Mouse (Mus musculus): ENCODE measurements around the gene Cmtm1.

DNA sequence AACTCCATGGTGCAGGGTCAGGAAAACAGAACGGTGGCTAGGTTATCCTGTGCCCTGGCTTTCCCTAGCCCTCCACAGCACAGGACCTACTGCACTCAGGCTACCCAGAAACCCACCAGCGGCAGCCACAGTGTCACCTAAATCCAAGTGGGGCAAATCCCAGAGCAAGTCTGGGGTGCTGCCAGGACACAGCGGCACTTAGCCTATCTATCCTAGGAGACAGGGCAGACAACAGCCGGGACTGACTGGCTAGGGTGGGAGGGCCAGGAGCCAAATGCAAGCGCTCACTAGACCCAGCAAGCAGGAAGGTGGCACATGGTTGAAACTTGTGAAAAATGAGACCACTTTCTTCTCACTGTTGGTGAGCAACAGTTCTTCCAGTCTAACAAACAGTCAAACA is 39.0 kb upstream of the Cmtm1 start:
- no peak for TF ChIP-seq CTCF (IDR thresholded peaks at IDR 0.05; ENCODE audit: low read depth)
- no peak for TF ChIP-seq EP300 (IDR thresholded peaks at IDR 0.05; ENCODE audit: low read depth)

All from liver, embryonic 14.5 days (tissue).